Mouse (Mus musculus): ENCODE data around the gene Efcab14. TPM values are rescaled to one million over a fixed set of nuclear protein-coding genes. Genes with fewer than 3 reads are reported as not detected.
A peak's percentile ranks its signal among the peaks of the same experiment; 100 is the strongest.

Efcab14 gene
- polyA plus RNA-seq, 1 experiment: 0.58 TPM

GRCm38 (mm10) chr4:115767647-115768467, 30.3 kb downstream of the Efcab14 start:
- TF ChIP-seq TAL1 (IDR thresholded peaks at IDR 0.05; ENCODE audit: low read length) (no peak), GATA1 (IDR thresholded peaks at IDR 0.05; ENCODE audit: low read length) (no peak)
- Histone ChIP-seq H3K27me3 (ENCODE audit: control insufficient read depth) (no peaks in the 10 kb centered on the region), H3K9me3 (ENCODE audit: control insufficient read depth, low read length) (no peaks in the 10 kb centered on the region), H3K36me3 (ENCODE audit: control insufficient read depth) (peaks cover 82% of the 10 kb centered on the region), H3K4me3 (replicated peaks) (no peak overlapping the region), H3K4me1 (ENCODE audit: control insufficient read depth) (no peaks in the 10 kb centered on the region)

DNA sequence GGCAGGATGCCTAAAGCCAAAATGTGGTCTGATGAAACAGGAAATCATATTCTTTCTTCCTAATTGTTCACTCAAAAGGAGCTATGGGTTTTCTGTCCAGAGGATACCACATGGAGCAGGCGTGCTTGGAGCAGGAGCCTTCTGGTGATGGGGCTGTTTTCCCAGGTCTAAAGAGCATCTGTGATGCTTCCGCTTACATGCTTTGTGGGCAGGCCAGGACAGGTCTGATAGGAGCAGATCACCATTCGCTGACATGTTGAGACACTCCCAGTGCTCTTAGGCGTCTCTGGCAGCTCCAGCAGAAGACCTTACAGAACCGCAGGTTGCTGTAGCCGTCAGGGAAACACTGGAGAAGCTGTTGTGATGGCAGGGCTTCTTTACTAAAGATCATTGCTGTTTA, 37.5 kb downstream of the Efcab14 start:
- TF ChIP-seq TAL1 (IDR thresholded peaks at IDR 0.05; ENCODE audit: low read length) (no peak), GATA1 (IDR thresholded peaks at IDR 0.05; ENCODE audit: low read length) (no peak)
- peaks cover 60% of the 10 kb centered on the region for H3K36me3 ChIP-seq (ENCODE audit: control insufficient read depth)
- H3K27me3 ChIP-seq (ENCODE audit: control insufficient read depth): no peaks in the 10 kb centered on the region
- no peaks in the 10 kb centered on the region for H3K4me1 ChIP-seq (ENCODE audit: control insufficient read depth)
- no peak overlapping the region for H3K4me3 ChIP-seq (replicated peaks)
- H3K9me3 ChIP-seq (ENCODE audit: control insufficient read depth, low read length): no peaks in the 10 kb centered on the region

DNA sequence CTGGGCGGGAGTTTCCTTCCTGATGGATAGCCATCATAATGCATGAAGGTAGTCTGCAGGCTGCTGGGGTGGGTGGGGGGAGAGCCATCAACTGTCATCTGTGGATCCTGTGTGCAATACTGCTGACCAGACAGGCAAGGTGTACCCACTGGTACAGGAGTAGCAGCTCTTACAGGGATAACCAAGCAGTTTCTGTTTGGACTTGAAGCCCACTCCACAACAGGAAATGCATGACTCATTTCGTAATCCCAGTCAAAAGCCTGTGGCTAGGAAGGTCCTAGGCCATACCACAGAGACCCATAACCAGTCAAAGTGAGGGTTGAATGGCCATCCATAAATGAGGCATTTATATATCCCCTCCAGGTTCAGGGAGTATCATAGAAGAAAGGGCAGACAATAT, 40.1 kb downstream of the Efcab14 start:
- TF ChIP-seq TAL1 (IDR thresholded peaks at IDR 0.05; ENCODE audit: low read length) (no peak), GATA1 (IDR thresholded peaks at IDR 0.05; ENCODE audit: low read length) (no peak)
- Histone ChIP-seq H3K27me3 (ENCODE audit: control insufficient read depth) (no peaks in the 10 kb centered on the region), H3K4me3 (replicated peaks) (no peak overlapping the region), H3K4me1 (ENCODE audit: control insufficient read depth) (no peaks in the 10 kb centered on the region), H3K36me3 (ENCODE audit: control insufficient read depth) (peaks cover 41% of the 10 kb centered on the region), H3K9me3 (ENCODE audit: control insufficient read depth, low read length) (no peaks in the 10 kb centered on the region)

GRCm38 (mm10) chr4:115780269-115780668, 42.7 kb downstream of the Efcab14 start:
- peaks cover 18% of the 10 kb centered on the region for H3K36me3 ChIP-seq (ENCODE audit: control insufficient read depth)
- no peak overlapping the region for H3K4me3 ChIP-seq (replicated peaks)
- no peaks in the 10 kb centered on the region for H3K9me3 ChIP-seq (ENCODE audit: control insufficient read depth, low read length)
- TF ChIP-seq TAL1 (IDR thresholded peaks at IDR 0.05; ENCODE audit: low read length) (no peak), GATA1 (IDR thresholded peaks at IDR 0.05; ENCODE audit: low read length) (no peak)
- peaks cover 19% of the 10 kb centered on the region for H3K4me1 ChIP-seq (ENCODE audit: control insufficient read depth)
- H3K27me3 ChIP-seq (ENCODE audit: control insufficient read depth): no peaks in the 10 kb centered on the region

- H3K27me3 ChIP-seq (ENCODE audit: control insufficient read depth): no peaks in the 10 kb centered on the region
- peaks cover 17% of the 10 kb centered on the region for H3K36me3 ChIP-seq (ENCODE audit: control insufficient read depth)
- H3K4me1 ChIP-seq (ENCODE audit: control insufficient read depth): peaks cover 26% of the 10 kb centered on the region
- TF ChIP-seq GATA1 (IDR thresholded peaks at IDR 0.05; ENCODE audit: low read length) (no peak), TAL1 (IDR thresholded peaks at IDR 0.05; ENCODE audit: low read length) (no peak)
- no peak within 1 kb of the TSS for H3K4me3 ChIP-seq (replicated peaks)
- H3K9me3 ChIP-seq (ENCODE audit: control insufficient read depth, low read length): no peaks in the 10 kb centered on the region
Observed at GRCm38 (mm10) chr4:115780918-115781317, 43.4 kb downstream of the Efcab14 start, which contains the start of gene Tex38. Gene Tex38 (minus strand): TSS chr4:115781018.

- peaks cover 27% of the 10 kb centered on the region for H3K4me1 ChIP-seq (ENCODE audit: control insufficient read depth)
- TF ChIP-seq GATA1 (IDR thresholded peaks at IDR 0.05; ENCODE audit: low read length) (no peak), TAL1 (IDR thresholded peaks at IDR 0.05; ENCODE audit: low read length) (no peak)
- H3K4me3 ChIP-seq (replicated peaks): no peak overlapping the region
- H3K27me3 ChIP-seq (ENCODE audit: control insufficient read depth): no peaks in the 10 kb centered on the region
- peaks cover 8% of the 10 kb centered on the region for H3K36me3 ChIP-seq (ENCODE audit: control insufficient read depth)
- no peaks in the 10 kb centered on the region for H3K9me3 ChIP-seq (ENCODE audit: control insufficient read depth, low read length)
Observed at GRCm38 (mm10) chr4:115782026-115782805, 44.7 kb downstream of the Efcab14 start.

DNA sequence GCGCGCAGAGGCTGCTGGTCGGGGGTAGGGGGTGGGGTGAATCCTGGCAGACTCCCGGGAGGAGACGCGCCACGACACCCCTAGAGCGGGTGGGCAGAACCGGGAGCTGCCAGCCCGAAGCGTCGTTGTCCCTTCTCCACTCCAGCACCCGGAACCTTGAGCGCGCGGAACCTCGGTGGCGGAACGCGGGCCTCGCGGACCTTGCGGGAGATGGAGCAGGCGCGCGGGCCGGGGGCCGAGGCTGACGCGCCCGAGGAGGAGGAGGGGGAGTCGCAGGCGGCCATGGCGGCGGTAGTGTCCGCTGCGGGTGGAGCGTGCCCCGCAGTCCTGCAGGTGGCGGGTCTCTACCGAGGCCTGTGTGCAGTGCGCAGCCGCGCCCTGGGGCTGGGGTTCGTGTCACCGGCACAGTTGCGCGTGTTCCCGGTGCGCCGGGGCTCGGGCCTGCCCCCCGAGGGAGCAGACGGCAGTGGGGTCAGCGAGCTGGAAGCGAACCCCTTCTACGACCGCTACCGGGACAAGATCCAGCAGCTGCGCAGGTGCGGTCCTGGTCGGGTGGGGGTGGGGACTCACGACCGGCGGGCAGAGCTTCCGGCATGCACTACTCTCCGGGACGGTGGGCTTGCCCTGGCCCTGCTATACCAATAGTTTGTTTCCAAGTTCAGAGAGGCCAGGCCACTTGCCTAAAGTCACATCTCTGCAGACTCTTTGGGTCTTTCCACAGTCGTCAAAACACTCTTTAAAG, 47.4 kb downstream of the Efcab14 start, which contains the start of gene Atpaf1:
Gene Atpaf1, plus strand, starts transcription at position 44 of the 742 bp plus-strand sequence.
- peak within 1 kb of the TSS; percentile 93 for H3K4me3 ChIP-seq (replicated peaks)
- no peak for TF ChIP-seq GATA1 (IDR thresholded peaks at IDR 0.05; ENCODE audit: low read length)
- no peak for TF ChIP-seq TAL1 (IDR thresholded peaks at IDR 0.05; ENCODE audit: low read length)
- no peaks in the 10 kb centered on the region for H3K9me3 ChIP-seq (ENCODE audit: control insufficient read depth, low read length)
- no peaks in the 10 kb centered on the region for H3K27me3 ChIP-seq (ENCODE audit: control insufficient read depth)
- H3K4me1 ChIP-seq (ENCODE audit: control insufficient read depth): peaks cover 27% of the 10 kb centered on the region
- peaks cover 22% of the 10 kb centered on the region for H3K36me3 ChIP-seq (ENCODE audit: control insufficient read depth)

GRCm38 (mm10) chr4:115785511-115786034, 48.0 kb downstream of the Efcab14 start:
- H3K36me3 ChIP-seq (ENCODE audit: control insufficient read depth): peaks cover 26% of the 10 kb centered on the region
- no peaks in the 10 kb centered on the region for H3K9me3 ChIP-seq (ENCODE audit: control insufficient read depth, low read length)
- no peaks in the 10 kb centered on the region for H3K27me3 ChIP-seq (ENCODE audit: control insufficient read depth)
- peak overlapping the region; percentile 93 for H3K4me3 ChIP-seq (replicated peaks)
- TF ChIP-seq GATA1 (IDR thresholded peaks at IDR 0.05; ENCODE audit: low read length) (no peak), TAL1 (IDR thresholded peaks at IDR 0.05; ENCODE audit: low read length) (no peak)
- H3K4me1 ChIP-seq (ENCODE audit: control insufficient read depth): peaks cover 27% of the 10 kb centered on the region

All from erythroblast, embryonic 14.5 days (primary cell).